Mouse (Mus musculus) kidney, postnatal 0 days (tissue): Measurements from ENCODE around the gene Hepacam. TPM values are rescaled to one million over a fixed set of nuclear protein-coding genes. Genes with fewer than 3 reads are reported as not detected.

ENCODE experiments used
- ATAC-seq: fragments of 200-750 bp; cut with Nextera tagmentation; replicated peaks from 2 replicates; pipeline ENCODE4 v1.8.0; 2017; ENCODE audit warnings: low read depth, moderate number of reproducible peaks, moderate TSS enrichment, moderate library complexity; ENCODE audit not compliant: low FRiP score
- DNase-seq: peaks from one replicate; pipeline ENCODE4 v3.0.0-alpha.2; 2016; ENCODE audit warnings: low spot score
- H3K27ac ChIP-seq: fragments of 300-500 bp; sonication (generic); 2 replicates; pipeline ENCODE4 v1.5.1; 2014; ENCODE audit warnings: mild to moderate bottlenecking
- H3K27me3 ChIP-seq: fragments of 300-500 bp; sonication (generic); 2 replicates; pipeline ENCODE4 v1.6.1; 2014; ENCODE audit warnings: low read length, mixed read lengths; ENCODE audit not compliant: insufficient read depth
- H3K36me3 ChIP-seq: fragments of 300-500 bp; sonication (generic); 2 replicates; pipeline ENCODE4 v1.6.1; 2014; ENCODE audit warnings: low read length, mixed read lengths; ENCODE audit not compliant: insufficient read depth
- H3K4me1 ChIP-seq: fragments of 300-500 bp; sonication (generic); replicated peaks from 2 replicates; pipeline ENCODE4 v1.6.1; 2014; ENCODE audit warnings: antibody characterized with exemption, low read length, mixed read lengths; ENCODE audit not compliant: insufficient read depth
- H3K4me2 ChIP-seq: fragments of 300-500 bp; sonication (generic); 2 replicates; pipeline ENCODE4 v1.6.1; 2014; ENCODE audit warnings: mild to moderate bottlenecking, low read length, moderate library complexity, mixed read lengths
- H3K4me3 ChIP-seq: fragments of 300-500 bp; sonication (generic); replicated peaks from 2 replicates; pipeline ENCODE4 v1.5.1; 2014; ENCODE audit warnings: low read depth, low read length
- H3K9ac ChIP-seq: fragments of 300-500 bp; sonication (generic); 2 replicates; pipeline ENCODE4 v1.6.1; 2014; ENCODE audit warnings: low read depth, low read length
- H3K9me3 ChIP-seq: fragments of 300-500 bp; sonication (generic); replicated peaks from 2 replicates; pipeline ENCODE4 v1.6.1; 2016; ENCODE audit warnings: low read length, inconsistent platforms, mixed read lengths
- CTCF ChIP-seq: IDR thresholded peaks from 2 replicates; pipeline ENCODE4 v1.5.1; 2016; ENCODE audit warnings: antibody characterized with exemption, low read depth, mild to moderate bottlenecking, moderate library complexity
- WGBS: fragments of 180-500 bp; shearing (Covaris S2); extraction: QIAGEN DNeasy Blood & Tissue Kit; methylation state at CpG from one replicate; pipeline ENCODE4 v1.1.7; 2014; 5-methylcytosine and 5-hydroxymethylcytosine counted together
- polyA plus RNA-seq: library from polyadenylated mRNA; unstranded; fragments of >200 nt; fragmentation: Nextera tagmentation; extraction: Ambion mirVana; gene quantifications from 2 replicates; pipeline ENCODE4 v1.2.1, GENCODE M21; 2015

Hepacam gene
- polyA plus RNA-seq, 1 experiment from 2014 or later, result 0.16 TPM

DNA sequence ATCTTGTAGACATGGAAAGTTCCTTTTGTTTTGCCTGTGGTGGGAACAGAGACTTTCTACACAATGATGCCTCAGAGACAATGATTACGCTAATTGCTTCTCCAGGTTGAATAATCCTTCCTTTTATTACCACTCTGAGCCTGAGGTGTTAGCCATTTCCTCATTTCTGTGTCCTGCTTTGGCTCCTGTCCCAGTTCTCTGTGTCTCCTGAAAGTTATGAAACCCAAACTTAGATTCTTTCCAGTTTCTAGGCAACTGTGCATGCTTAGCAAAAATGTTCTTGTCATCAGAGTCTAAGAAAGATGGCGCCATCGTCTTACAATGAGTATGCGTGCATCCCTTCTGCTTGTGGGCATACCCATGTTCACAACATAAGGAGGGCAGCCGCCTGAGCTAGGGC lies 8.6 kb downstream of the Hepacam start:
- 90% methylated on average over 5 of the region's 5 CpGs for WGBS
- Histone ChIP-seq H3K9ac (no peak overlapping the region), H3K27ac (no peak overlapping the region), H3K9me3 (no peaks in the 10 kb centered on the region), H3K4me2 (no peak overlapping the region), H3K4me1 (no peaks in the 10 kb centered on the region), H3K27me3 (no peaks in the 10 kb centered on the region), H3K36me3 (no peaks in the 10 kb centered on the region), H3K4me3 (no peak overlapping the region)
- ATAC-seq (no peak), DNase-seq (no peak)
- TF ChIP-seq CTCF, result no peak

DNA sequence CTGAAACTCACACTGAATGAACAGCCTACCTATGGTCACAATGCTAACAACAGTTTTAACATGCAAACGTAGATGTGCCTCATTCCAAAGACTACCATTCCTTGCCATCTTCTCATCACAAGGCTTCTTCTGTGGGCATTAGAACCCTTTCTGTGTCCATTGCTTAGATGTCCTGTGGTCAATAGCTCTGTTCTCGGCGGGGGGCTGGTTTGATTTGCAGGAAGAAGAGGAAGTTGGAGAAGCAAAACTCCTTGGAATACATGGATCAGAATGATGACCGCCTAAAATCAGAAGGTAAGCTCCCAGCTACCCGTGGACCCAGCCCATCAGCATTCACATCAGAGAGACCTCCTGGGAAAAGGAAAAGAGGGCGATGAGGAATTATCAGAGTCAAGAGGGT lies 16.0 kb downstream of the Hepacam start:
- no peak for TF ChIP-seq CTCF
- H3K27ac ChIP-seq, result no peak overlapping the region
- DNase-seq (no peak), ATAC-seq (no peak)
- no peak overlapping the region for H3K4me3 ChIP-seq
- 94% methylated on average over 6 of the region's 6 CpGs for WGBS
- no peaks in the 10 kb centered on the region for H3K27me3 ChIP-seq
- no peak overlapping the region for H3K4me2 ChIP-seq
- no peaks in the 10 kb centered on the region for H3K36me3 ChIP-seq
- H3K9ac ChIP-seq, result no peak overlapping the region
- H3K9me3 ChIP-seq, result no peaks in the 10 kb centered on the region
- no peaks in the 10 kb centered on the region for H3K4me1 ChIP-seq

DNA sequence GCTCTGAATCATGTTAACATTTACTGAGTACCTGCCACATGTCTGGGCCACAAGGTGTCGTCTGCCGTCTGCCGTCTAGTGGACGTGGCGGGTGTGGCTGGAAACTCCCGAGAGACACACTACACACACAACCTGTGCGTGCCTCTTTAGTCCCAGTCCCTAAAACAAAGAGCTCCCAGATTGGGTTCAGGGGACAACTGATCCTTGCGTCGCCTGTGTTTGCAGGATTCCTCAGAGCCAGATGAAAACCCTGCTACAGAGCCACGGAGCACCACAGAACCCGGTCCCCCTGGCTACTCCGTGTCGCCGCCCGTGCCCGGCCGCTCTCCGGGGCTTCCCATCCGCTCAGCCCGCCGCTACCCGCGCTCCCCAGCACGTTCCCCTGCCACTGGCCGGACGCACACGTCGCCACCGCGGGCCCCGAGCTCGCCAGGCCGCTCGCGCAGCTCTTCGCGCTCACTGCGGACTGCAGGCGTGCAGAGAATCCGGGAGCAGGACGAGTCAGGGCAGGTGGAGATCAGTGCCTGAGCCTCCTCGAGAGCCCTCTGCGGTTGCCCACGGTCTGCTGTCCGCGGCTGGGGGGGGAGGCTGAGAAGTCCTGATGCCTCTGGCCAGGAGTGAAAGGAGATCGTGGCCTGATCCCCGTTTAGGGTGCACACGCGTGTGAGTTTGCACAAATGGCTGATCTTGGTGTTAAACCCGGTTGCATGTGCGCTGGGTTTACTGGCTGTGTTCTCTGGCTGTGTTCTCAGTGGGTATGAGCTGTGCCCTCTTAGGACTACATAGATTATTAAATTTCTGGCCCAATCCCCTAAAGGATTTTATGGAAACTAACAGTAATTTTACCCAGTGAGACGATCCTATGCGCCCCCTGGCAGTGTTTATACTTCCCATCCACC lies 17.4 kb downstream of the Hepacam start:
- Histone ChIP-seq H3K4me3 (peak overlapping the region; percentile 40), H3K9ac (peak overlapping the region; percentile 59), H3K36me3 (no peaks in the 10 kb centered on the region), H3K4me1 (no peaks in the 10 kb centered on the region), H3K27me3 (no peaks in the 10 kb centered on the region), H3K9me3 (no peaks in the 10 kb centered on the region), H3K4me2 (peak overlapping the region; percentile 87), H3K27ac (no peak overlapping the region)
- peak; percentile 58 for DNase-seq
- peak; percentile 57; the same call in 1 of the 2 replicates for ATAC-seq
- peak; percentile 46 for TF ChIP-seq CTCF
- 5% methylated on average over 54 of the region's 54 CpGs for WGBS

DNA sequence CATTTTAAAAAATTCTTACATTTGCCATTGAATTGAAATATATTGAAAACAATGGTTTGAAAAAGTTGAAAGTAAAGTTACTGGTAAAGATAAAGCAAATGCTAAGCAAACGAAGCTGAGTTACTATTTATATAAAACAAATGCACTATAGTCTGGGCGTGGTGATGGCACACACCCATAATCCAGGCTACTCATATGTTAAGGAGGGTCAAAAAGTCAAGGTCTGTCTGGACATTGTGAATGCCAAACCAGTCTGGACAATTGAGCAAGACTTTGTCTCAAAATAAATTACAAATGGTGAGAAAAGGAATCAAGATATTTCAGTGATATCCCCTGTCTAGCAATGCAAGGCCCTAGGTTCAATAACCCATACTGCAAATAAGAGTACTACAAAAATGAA lies 23.7 kb downstream of the Hepacam start:
- Histone ChIP-seq H3K9ac (no peak overlapping the region), H3K27me3 (no peaks in the 10 kb centered on the region), H3K4me3 (no peak overlapping the region), H3K9me3 (no peaks in the 10 kb centered on the region), H3K27ac (no peak overlapping the region), H3K36me3 (no peaks in the 10 kb centered on the region), H3K4me2 (no peak overlapping the region), H3K4me1 (no peaks in the 10 kb centered on the region)
- no peak for ATAC-seq
- DNase-seq, result no peak
- 81% methylated on average over 2 of the region's 2 CpGs for WGBS
- TF ChIP-seq CTCF, result no peak

DNA sequence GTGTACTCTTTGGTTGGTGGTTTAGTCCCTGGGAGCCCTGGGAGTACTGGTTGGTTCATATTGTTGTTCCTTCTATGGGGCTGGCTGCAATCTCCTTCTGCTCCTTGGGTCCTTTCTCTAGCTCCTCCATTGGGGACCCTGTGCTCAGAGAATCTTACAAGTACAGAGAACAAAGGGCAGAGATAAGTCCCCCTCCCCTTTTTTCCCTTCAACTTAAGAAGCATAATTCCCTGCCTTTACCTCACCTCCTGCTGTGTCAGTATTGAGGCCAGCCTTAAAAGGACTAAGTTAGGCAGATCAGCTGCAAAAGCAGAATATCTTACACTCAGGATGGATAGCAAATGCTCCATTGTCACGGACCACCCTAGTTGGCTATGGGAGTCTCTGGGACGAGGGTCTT lies 24.9 kb downstream of the Hepacam start:
- DNase-seq, result no peak
- Histone ChIP-seq H3K9ac (no peak overlapping the region), H3K27me3 (no peaks in the 10 kb centered on the region), H3K4me1 (no peaks in the 10 kb centered on the region), H3K4me2 (no peak overlapping the region), H3K4me3 (no peak overlapping the region), H3K36me3 (no peaks in the 10 kb centered on the region), H3K9me3 (no peaks in the 10 kb centered on the region), H3K27ac (no peak overlapping the region)
- 80% methylated on average over 2 of the region's 2 CpGs for WGBS
- no peak for TF ChIP-seq CTCF
- no peak for ATAC-seq

DNA sequence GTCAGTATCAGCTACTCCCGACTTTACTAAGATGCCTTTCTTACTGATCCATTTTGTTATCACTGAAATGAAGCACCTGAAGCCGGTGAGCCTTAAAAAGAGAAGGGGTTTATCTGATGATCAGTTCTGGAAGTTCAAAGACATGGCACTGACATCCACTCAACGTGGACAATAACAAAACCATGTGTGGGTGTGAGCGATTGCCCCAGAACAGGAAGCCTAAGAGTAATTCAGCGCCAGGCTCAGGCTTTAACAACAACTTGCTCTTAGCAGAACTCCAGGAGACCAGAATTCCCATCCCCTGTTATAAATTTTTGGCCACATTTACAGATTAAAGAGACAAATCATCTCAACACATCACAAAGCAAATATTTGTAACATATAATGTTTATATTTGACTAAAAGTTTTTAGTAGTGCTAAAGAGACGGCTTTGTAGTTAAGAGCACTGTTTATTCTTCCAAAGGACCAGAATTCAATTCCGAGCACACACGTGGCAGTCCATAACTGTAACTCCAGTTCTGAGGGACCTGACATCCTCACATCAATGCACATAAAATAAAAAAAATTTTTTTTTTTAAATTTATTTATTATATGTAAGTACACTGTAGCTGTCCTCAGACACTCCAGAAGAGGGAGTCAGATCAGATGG lies 26.5 kb downstream of the Hepacam start:
- no peak for TF ChIP-seq CTCF
- ATAC-seq, result no peak

More for the DNA sequence above, 26.5 kb downstream of the Hepacam start:
- no peaks in the 10 kb centered on the region for H3K9me3 ChIP-seq
- 54% methylated on average over 8 of the region's 8 CpGs for WGBS
- no peaks in the 10 kb centered on the region for H3K27me3 ChIP-seq
- no peak overlapping the region for H3K9ac ChIP-seq
- no peak for DNase-seq
- no peak overlapping the region for H3K27ac ChIP-seq
- H3K4me2 ChIP-seq, result no peak overlapping the region
- no peak overlapping the region for H3K4me3 ChIP-seq
- H3K4me1 ChIP-seq, result no peaks in the 10 kb centered on the region
- no peaks in the 10 kb centered on the region for H3K36me3 ChIP-seq
